Mouse (Mus musculus): Measurements from ENCODE around the gene Dgki. TPM values are rescaled to one million over a fixed set of nuclear protein-coding genes. Genes with fewer than 3 reads are reported as not detected.

Gene Dgki
- polyA plus RNA-seq, 1 experiment, result 7.5 TPM

DNA sequence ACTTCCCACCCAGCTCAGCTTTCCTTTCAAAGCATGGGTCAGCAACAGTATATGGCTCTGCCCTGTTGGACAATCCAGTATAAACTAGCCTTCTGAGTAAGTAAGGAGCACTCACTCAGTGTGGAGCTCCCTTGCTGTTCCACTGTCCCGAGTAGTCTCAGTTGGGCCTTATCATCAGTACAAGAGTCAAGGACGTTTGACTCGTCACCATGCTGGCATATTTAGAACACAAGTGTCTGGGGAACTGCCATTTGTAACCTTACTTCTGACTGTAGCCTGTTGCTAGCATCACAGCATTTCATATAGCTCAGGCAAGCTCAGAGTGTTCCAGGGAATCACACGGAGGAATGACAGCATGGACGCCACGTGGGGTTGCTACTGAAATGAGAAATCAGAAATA lies 493.1 kb downstream of the Dgki start:
- WGBS, result 80% methylated on average over 6 of the region's 6 CpGs
- H3K27ac ChIP-seq (ENCODE audit: insufficient read depth, low read length), result no peak overlapping the region
- H3K4me3 ChIP-seq (replicated peaks; ENCODE audit: insufficient read depth, low read depth, low read length), result no peak overlapping the region
- no peak for TF ChIP-seq POLR2A (IDR thresholded peaks at IDR 0.05; ENCODE audit: borderline replicate concordance, insufficient read depth, low read length)
- TF ChIP-seq CTCF (IDR thresholded peaks at IDR 0.05; ENCODE audit: borderline replicate concordance, insufficient read depth, low read depth, low read length), result no peak
- no peak for DNase-seq
- no peaks in the 10 kb centered on the region for H3K27me3 ChIP-seq (ENCODE audit: control insufficient read depth, insufficient read depth, low read length)
- no peaks in the 10 kb centered on the region; the same call in 1 of the 2 replicates for H3K4me1 ChIP-seq (ENCODE audit: control insufficient read depth, insufficient read depth, low read length)

DNA sequence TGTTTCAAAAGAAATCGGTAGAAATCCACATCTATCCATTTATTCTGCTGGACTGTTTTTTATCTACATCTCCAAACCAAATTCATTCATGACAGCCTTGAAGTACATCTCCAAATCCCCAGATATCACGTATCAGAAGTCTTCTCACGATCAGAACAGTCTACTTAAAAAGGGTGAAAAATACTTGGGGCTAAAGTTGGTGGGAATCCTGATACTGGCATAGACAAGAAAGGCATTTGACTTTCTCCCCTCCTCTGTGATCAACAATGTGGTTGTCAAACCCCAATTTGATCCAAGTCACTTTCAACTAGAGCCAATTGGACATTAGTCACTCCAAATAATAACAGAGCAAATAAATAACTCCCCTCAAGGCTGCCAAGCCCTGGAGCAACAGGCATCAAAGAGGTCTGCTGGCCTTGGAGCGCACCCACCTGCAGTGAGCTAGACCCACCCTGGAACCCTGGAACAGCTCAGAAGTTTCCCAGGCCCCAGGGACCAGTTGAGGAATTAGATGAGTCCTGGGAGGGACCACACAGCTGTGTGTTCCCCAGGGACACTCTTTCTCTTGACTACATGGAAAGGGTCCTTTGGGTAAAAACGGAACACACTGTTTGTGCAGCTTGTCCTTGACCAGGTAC lies 499.6 kb downstream of the Dgki start:
- TF ChIP-seq POLR2A (IDR thresholded peaks at IDR 0.05; ENCODE audit: borderline replicate concordance, insufficient read depth, low read length), result no peak
- no peak for TF ChIP-seq CTCF (IDR thresholded peaks at IDR 0.05; ENCODE audit: borderline replicate concordance, insufficient read depth, low read depth, low read length)
- peak in 1 of 2 experiments; percentile 15 for DNase-seq
- Histone ChIP-seq H3K27ac (ENCODE audit: insufficient read depth, low read length) (no peak overlapping the region; the same call in 1 of the 2 replicates), H3K27me3 (ENCODE audit: control insufficient read depth, insufficient read depth, low read length) (no peaks in the 10 kb centered on the region), H3K4me3 (replicated peaks; ENCODE audit: insufficient read depth, low read depth, low read length) (no peak overlapping the region), H3K4me1 (ENCODE audit: control insufficient read depth, insufficient read depth, low read length) (no peaks in the 10 kb centered on the region)
- WGBS, result 71% methylated on average over 5 of the region's 5 CpGs

DNA sequence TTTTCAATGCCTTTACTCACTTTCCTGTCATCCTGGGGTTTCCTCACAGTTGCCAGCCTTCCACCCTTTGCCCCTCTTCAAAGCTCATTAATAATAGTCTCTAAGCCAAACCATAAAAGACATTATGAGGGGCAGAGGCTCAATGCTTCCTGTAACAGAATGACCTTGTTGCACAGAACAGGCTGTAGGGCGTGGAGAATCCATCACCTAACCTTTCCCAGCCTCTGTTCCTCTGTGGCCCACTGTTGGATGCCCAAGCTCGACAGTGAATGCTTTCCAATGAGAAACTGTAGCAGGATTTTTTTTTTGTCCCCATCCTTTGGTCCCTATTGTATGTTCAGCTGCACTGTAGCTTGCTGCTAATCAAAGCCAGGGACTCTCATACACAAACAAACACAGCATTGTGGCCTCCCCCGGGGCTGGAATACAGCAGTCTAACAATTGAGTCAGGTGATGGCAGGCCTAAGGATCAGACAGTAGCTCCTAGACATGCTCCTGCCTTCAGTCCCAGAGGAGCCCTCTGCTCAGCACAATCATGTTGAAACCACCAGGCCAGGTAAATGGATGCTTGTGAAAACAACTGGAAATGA lies 502.8 kb downstream of the Dgki start:
- TF ChIP-seq POLR2A (IDR thresholded peaks at IDR 0.05; ENCODE audit: borderline replicate concordance, insufficient read depth, low read length), result no peak
- TF ChIP-seq CTCF (IDR thresholded peaks at IDR 0.05; ENCODE audit: borderline replicate concordance, insufficient read depth, low read depth, low read length), result no peak
- DNase-seq, result no peak
- Histone ChIP-seq H3K27ac (ENCODE audit: insufficient read depth, low read length) (peak overlapping the region; percentile 56; the same call in 1 of the 2 replicates), H3K27me3 (ENCODE audit: control insufficient read depth, insufficient read depth, low read length) (no peaks in the 10 kb centered on the region), H3K4me1 (ENCODE audit: control insufficient read depth, insufficient read depth, low read length) (no peaks in the 10 kb centered on the region; the same call in 1 of the 2 replicates), H3K4me3 (replicated peaks; ENCODE audit: insufficient read depth, low read depth, low read length) (no peak overlapping the region)
- 75% methylated on average over 3 of the region's 3 CpGs for WGBS

Other genes with a start within 250 kb of the Dgki start
- gene Creb3l2, start 142.0 kb upstream of the Dgki start, polyA plus RNA-seq (2012; rRNA removed), result 4.9 and 5.4 TPM in 2 replicates
- gene Akr1d1, start 230.0 kb upstream of the Dgki start, polyA plus RNA-seq (2012; rRNA removed), result not detected in 2 replicates

Measured in cerebellum, adult 2 months (tissue).